Mouse (Mus musculus) urinary bladder, postnatal 10 days (tissue): ENCODE results near the gene Olfr91.
"Not testable (repeated sequence)": the region's sequence is repeated elsewhere in the genome, so short reads cannot be mapped to it uniquely, and the experiment has no call there.

Source experiments
- DNase-seq: peaks from one replicate; pipeline ENCODE4 v3.0.0; 2022; ENCODE audit warnings: low spot score

The Olfr91 gene

DNA sequence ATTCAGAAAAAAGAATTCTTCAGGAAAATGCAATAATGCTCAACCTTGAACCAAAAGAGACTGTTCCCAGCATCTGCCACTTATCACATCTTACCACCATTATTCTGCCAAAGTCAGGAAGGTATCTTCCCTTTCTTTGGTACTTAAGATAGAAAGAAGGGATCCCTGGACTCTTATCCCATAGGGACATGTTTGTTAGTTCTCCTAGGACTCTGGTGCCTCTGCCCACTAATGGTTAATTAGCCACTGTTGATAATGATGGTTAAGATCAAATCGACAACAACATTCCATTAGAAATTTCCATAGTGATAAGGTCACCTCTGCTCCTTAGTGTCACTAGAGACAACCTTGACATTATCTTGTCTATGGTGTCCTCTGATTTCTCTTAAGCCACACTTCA lies at the start of gene Olfr91:
TSS of gene Olfr91 (minus strand) at position 101 of the 400 bp plus-strand sequence.
- no peak for DNase-seq

DNA sequence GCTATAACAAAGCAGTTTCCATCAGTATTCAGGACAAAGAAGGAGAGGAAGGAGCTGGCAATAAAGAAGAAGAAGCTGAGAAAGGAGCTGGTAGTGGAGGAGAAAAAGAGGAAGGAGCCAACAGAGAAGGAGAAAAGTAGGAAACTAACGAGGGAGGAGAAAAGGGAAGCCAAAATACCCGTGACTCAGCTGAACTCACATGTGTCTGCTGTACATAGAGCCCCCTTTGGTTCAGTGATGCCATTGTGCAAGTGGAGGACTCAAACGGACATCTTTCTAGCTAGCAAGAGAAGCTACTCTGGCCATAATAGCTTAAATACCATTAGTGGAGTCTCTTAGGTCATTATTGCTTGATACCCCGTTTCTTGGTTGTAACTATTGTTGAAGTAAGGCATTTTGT lies 33.3 kb upstream of the Olfr91 start:
- not testable (repeated sequence) for DNase-seq

DNA sequence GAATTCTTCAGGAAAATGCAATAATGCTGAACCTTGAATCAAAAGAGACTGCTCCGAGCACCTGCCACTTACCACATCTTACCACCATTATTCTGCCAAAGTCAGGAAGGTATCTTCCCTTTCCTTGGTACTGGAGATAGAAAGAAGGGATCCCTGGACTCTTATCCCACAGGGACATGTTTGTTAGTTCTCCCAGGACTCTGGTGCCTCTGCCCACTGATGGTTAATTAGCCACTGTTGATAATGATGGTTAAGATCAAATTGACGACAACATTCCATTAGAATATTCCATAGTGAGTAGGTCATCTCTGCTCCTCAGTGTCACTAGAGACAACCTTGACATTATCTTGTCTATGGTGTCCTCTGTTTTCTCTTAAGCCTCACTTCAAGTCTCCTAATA lies 21.9 kb upstream of the Olfr91 start, which contains the start of gene Olfr92:
TSS of gene Olfr92 (minus strand) at position 101 of the 400 bp plus-strand sequence.
- DNase-seq = no peak

DNA sequence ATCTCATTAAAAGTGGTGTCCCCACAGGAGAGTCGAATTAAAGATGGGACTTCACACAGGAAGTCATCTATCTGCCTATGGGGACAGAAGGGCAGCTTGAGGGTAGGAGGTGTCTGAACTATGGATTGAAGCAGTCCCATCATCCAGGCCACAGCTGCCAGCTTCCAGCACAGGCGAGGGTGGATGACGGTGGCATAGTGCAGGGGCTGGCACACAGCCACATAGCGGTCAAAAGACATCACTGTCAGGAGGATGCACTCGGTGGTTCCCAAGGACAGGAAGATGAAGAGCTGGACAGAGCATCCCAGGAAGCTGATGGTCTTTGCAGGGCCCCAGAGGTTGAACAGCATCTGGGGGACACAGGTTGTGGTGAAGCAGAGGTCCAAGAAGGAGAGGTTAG lies 4.8 kb downstream of the Olfr91 start:
- no peak for DNase-seq

DNA sequence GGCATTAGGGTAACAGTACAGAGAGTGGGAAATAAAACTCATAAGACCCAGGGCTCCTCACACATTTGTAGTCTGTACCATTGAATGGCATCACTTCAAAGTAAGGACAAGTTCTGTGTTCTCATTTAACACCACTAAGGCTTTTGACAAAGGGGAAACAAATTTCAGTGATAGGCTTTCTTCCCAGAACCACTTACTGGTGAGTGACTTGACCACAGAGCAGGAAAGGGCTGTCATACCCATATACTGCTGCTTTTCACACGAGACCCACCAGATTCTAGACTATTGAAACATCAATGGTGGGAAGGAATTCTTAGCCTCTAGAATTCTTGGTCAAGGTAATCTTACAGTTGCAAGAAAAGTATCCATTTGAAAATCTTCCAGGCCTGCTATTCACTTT lies 5.9 kb downstream of the Olfr91 start:
- no peak for DNase-seq

DNA sequence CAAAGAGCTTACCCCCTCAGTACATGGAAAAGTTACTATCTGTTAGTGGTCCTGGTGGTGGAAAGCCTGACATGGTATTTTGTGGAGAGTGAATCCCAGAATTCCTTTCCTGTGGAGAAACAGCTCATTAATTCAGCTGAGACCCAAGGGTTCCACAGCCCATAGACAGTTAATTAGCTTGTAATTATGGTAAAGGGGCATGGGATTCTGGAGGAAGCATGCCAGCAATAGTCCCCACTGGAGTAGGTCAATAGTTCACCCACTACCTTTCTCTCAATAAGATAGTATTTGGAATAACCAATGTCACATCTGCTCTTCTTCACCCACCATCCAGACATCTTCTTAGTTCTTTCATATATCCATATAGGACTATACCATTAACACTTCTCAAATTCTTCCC lies 9.7 kb downstream of the Olfr91 start, which contains the start of gene Olfr90:
TSS of gene Olfr90 (minus strand) at position 101 of the 400 bp plus-strand sequence.
- no peak for DNase-seq

DNA sequence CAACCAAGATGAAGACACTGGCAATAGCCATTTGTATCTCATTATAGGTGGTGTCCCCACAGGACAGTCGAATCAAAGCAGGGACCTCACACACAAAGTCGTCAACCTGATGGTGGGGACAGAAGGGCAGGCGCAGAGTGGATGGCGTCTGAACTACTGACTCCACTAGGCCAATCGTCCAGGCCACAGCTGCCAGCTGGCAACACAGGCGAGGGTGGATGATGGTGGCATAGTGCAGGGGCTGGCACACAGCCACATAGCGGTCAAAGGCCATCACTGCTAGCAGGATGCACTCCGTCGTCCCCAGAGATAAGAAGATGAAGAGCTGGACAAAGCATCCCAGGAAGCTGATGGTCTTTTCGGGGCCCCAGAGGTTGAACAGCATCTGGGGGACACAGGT lies 12.5 kb downstream of the Olfr91 start:
- no peak for DNase-seq

DNA sequence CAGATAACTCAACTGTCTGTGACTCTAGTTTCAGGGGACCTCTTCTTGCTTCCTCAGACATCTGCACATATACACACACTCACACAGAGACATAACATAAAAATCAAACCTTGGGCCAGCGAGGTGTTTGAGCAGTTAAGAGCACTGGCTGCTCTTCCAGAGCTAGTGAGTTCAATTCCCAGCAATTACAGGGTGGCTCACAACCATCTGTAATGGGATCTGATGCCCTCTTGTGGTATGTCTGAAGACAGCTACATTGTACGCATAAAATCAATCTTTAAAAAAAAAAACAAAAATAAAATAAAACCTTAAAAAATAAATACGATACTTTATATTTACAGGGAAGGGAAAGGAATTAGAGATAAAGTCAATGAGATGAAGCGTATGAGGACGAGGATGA lies 13.4 kb downstream of the Olfr91 start:
- no peak for DNase-seq

DNA sequence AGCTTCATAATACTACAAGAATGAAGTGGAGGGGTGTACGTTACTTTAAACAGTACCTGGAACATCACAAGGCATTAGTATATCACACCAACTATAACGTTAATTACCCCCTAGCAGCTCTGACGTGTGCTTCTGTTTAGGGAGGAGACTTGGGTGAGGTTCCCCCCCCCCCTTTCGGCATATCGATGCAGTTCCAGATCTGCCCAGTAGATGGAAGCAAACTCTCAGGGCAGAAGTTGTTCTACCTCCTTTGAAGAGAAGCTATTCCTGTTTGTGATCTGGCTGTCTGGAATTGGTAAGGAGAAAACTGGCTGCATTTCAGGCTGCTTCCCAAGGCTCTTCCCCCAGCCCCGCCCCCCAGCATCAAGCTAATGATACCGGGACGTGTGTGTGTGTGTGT lies 14.8 kb downstream of the Olfr91 start:
- no peak for DNase-seq

DNA sequence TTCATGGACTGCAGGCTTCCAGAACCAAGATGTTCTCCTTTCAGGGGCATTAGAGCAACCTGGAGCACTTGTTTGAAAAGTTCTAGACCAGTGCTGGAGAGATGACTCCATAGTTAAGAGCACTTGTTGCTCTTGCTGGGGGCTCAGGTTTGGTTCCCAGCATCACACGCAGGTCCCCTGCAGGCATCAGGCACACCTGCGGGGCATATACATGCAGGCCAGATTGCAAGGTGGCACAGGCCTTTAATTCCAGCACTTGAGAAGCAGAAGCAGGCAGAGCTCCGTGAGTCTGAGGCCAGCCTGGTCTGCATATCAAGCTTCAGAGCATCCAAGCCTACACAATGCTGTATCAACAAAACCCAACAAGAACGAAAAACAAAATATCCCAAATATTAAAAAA lies 16.4 kb downstream of the Olfr91 start:
- DNase-seq = no peak

DNA sequence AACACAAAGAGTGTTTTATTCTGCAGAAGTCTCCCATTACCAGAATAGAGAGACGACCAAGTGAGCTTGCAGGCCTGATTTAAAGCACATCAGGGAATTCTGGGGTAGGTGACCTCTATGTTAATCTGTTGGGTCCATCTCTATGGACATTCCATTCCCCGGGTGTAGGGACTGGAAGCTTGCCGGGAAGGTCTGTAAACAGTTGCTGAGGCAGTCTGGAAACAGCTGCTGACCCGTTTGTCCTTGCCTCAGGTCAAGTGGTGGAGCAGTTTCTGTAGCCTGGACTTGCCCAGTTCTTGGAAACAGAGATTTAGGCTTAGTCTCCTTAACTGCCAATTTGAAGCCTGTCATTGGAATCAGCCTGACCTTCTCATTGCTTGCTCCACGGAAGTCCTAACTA lies 18.0 kb downstream of the Olfr91 start:
- no peak for DNase-seq

DNA sequence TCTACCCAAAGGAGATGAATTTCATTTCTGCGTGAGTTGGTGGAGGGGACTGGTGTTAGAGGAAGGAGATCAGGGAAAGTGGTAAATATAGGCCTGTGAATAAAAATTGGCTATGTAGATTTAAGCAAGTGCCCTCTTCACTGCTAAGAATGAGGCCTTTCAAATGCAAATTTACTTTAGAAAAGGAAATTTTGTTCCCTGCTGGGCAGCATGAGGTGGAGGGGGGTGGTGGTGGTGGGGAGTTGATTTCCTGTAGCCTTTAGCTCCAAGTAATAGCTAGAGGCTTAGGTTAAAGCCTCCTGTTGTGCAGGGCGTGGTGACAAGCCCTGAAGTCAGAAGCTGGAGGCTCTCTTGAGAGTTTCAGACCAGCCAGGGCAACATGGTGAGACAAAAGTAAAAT lies 19.1 kb downstream of the Olfr91 start:
- no peak for DNase-seq

DNA sequence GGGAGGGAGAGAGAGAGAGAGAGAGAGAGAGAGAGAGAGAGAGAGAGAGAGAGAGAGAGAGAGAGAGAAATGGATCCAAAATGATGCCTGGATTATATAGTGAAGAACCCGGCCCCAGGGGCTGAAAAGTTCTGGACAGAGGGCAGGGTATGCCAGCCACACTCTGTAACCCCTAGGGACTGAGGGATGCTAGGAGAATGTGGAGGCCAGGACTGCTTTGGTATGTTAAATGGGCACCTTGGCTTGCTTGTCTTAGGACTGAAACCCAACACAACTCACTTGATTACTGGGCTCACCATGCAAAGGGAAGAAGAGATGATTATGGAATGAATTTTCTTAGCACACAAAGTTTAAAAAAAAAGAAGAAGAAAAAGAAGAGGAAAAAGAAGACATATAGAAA lies 19.9 kb downstream of the Olfr91 start:
- DNase-seq = no peak

DNA sequence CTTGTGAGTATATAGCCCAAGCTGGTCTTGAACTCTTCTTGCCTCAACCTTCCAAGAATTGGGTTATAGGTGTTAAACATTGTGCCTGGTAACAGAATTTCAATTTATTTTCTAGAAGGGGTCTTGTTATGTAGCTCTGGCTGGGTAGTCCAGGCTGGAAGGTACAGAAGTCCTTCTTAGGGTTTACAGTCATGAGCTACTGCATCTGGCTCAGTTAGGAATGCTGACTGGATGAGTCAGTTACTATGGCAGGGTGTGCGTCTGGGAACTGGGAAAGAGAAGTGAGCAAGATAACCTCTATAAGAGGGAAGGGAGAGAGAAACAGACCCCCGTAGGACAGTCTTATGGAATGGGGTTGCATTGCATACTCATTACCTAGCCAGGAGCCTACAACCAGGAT lies 22.3 kb downstream of the Olfr91 start:
- no peak for DNase-seq

DNA sequence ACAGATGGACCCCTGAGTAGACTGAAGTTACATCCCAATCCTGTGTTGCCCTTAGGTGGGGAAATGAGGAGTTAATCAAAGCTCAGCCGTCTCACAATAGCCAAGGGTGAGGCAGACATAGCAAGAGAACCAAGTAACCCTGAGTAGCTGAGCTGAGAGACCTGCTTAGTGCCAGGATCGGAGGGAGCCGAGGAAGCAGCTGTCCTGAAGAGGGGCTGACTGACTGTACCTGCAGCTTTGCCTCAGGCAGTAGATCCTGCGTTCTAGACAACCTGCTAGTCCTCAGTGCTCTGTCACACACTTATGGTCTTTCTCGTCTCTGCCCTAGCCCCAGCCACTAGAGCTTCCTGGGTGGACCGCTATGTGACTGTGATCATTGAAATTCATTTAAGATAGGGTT lies 22.9 kb downstream of the Olfr91 start:
- DNase-seq = no peak

DNA sequence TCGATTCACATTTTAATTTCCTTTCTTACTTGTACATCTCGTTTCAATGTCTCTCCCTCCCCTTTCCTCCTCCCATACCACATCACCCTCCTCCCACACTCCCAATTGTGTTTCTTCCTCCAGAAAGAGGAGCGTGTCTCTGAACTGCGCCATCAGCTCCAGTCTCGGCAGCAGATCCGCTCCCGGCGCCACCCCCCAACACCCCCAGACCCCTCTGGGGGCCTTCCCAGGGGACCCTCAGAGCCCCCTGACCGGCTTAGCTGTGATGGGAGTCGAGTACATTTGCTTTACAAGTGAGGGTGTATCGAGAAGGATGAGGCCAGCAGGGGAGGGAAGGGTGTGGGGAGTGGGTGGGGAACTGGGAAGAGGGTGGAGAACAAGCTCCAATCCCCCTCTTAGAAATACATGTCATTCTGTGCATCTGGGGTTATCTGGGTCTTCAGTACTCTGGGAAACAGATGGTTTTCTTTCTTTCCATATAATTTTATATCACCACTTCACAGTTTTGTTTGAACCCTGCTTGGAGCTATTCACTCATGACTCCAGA lies 25.3 kb downstream of the Olfr91 start:
- no peak for DNase-seq

DNA sequence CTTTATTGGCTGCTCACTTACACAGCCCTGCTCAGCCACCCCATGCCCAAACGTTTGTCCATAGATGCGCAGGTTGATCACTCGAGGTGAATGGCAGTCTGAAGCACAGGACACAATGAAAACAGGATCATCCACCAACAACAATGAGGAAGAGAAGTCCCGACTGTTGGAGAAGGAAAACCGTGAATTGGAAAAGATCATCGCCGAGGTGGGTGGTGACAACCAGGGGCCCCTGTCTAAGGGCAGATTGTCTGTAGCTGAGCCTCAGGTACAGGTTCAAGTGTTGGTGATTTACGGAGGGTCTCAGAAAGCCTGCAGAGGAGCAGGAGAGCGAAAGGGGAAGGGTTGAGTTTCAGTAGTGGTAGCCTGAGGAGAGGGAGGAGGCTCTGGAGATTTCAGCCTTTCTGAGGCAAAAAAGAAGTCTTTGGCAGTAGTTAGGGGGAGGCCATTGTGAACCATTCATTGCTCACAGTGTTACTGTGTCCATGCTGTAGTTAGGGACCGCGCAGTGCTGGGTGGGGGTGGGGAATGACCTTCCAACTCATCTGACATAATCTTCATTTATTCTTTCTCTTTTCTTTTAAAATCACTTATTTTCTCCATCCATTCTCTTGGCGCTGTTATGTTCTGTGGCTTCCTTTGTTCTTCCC lies 25.9 kb downstream of the Olfr91 start:
- DNase-seq = no peak

DNA sequence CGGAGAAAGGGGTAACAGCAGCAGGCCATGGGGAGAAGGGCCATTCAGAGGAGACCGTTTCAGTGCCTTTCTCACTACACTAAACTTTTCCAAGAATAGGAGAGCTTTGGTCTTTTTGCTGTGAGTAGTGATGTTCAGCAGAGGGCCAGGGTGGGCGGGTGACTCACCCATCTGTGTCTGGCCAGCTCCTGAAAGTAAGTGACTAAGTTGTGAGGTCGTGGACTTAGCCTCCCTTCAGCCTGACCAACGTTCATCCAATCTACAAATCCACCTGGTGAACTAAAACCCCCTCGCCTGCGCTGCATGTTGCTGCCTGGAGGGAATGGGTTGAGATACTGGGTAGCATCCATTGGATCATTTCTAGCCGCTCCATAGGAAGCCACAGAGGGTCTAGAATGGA lies 28.0 kb downstream of the Olfr91 start:
- DNase-seq = no peak

DNA sequence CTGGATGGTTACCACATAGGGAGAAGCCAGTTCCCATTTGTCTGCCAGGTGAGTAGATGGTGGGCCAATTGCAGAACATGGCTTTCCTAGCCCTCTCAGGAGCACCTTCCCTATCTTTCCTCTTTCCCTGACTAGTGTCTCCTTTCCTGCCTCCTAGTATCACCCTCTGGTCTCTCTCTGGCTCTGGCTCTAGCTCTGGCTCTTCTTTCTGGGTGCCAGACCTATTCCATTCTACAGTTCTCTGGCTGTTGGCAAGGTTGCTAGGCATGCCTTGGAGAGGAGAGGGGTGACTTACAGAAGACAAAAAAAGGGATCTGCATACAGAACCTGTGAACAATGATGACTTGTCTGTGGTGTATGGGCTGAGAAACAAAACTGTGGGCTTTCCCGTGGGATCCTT lies 30.2 kb downstream of the Olfr91 start:
- DNase-seq = no peak

DNA sequence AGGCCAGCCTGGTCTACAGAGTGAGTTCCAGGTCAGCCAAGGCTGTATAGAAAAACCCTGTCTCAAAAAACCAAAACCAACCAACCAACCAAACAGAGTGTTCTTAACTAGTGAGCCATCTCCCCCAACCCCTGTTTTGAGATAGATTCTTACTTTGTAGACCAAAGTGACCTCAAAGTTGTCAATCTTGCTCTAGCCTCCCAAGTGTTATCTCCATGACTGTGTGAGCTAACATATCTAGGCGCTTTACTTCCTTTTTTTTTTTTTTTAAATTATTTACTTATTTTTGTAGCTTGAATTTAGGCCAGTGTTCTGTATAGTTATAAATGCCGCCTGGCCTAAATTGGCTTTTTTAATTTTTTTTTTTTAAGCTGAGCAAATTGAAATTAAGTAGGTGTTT lies 32.1 kb downstream of the Olfr91 start:
- no peak for DNase-seq

DNA sequence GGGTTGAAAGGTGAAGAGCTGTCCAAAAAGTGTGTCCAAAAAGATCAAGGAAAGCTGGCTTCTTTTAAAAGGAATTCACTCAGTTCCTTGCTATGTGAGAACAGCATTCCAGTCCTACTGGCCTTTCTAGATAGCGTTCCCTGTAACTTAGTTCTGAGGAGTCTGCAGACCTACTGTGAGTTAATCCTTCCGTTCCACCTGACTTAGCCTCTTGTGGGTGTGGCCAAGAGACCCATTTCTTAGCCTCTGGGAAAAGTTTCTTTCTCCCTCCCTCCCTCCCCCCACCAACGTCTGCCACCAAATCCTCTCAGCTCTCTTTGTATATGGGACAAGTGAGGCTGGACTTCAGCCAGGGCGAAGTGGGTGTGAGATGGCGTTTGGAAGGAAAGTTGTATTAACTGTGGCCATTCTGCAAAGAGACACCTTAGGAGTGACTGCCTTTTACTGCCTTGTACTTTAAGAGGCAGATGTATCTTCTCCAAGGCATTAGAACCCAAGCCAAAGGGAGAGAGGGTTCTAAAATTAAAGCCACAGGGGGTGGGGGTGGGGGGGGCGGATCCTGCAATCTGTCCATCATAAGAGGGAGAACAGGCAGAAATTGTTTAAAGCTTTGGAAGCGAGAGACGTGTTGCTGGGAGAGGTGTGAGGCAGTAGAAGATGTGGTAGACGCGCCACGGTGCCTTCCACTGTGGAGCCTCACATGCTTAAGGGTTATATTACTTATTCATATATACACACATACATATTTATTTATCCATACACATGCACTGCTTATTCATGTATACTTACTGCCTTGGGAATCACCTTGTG lies 34.2 kb downstream of the Olfr91 start:
- DNase-seq = no peak

DNA sequence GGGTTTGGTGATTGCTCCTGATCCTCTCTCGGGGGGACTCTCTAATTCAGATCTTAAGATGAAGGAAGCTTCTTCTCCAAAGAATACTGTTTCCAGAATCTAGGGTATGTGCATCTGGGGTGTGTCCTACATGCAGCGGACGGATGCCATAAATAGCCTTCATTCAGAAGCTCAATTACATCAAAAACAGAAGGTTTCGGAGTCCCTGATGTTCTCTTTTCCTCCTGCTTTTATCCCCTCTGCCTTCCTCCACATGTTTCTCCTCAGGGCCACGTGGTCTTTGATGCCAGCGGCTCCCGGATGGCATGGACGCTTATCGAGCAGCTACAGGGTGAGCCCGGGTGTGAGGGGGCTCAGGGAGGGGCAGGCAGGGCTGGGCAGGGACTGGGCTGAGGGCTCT lies 35.0 kb downstream of the Olfr91 start:
- DNase-seq = no peak

DNA sequence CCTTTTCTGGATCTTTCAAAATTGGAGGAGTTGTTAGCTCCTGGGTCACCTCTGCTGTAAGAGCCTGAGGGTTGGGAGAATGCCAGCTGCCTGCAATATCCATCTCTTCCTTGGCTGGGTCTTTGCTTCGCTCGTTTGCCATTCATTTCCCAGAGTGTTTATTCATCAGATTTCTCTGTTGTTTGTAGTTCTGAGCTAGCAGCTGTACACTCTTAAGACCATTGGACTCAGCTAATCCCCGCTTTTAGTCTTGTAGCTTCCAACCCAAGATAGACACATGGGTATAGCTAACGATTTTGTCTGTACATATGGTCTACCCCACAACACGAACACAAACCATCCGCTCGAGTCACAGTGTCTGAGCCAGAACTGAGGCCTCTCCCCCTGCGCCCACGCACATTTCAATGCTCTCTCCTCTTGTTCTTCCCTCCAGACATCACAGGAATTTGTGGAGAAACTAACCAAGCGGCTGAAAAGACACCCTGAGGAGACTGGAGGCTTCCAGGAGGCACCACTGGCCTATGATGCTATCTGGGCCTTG lies 35.9 kb downstream of the Olfr91 start:
- no peak for DNase-seq
